Mouse (Mus musculus): ENCODE data around the gene Sf3a1. TPM values are rescaled to one million over a fixed set of nuclear protein-coding genes. Genes with fewer than 3 reads are reported as not detected.
A peak's percentile ranks its signal among the peaks of the same experiment; 100 is the strongest.
"Not testable (repeated sequence)": the region's sequence is repeated elsewhere in the genome, so short reads cannot be mapped to it uniquely, and the experiment has no call there.

Gene Sf3a1
- polyA plus RNA-seq, 1 experiment from 2014 or later, result 44.8 TPM

DNA sequence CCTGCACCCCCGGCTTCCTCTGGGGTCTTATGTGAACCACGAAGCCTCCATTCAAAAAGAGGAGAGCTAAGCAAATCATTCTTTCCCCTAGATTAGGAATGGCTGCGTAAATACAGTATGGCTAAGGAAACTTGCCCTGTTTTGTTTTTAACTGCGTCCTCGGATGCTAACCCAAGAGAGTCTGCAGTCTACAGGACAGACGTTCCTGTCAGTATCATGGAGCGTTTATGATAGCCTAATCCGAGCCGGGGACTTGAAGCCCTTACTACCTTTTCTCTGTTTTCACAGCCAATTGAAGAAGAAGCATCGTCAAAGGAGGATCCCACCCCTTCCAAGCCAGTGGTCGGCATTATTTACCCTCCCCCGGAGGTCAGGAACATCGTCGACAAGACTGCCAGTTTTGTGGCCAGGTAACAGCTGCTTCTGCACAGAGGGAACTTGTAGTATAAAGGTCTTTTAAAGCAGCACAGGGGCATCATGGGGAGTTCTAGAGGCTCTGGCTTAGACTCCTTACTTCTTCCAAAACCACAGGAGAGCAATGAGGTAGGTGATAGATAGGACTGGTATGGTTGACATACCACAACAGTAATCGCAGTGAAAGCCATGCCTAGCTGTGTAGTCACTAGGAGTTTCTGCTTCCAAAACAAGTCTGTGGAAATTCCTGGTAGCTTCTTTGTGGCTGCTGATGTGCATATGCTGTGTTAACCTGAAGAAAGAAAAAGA lies 769 bp downstream of the Sf3a1 start:
- Histone ChIP-seq H3K27ac (peak overlapping the region; percentile 82), H3K4me3 (peak overlapping the region; percentile 80), H3K9ac (peak overlapping the region; percentile 81), H3K4me2 (peak overlapping the region; percentile 69), H3K4me1 (peaks cover 29% of the 10 kb centered on the region), H3K27me3 (no peaks in the 10 kb centered on the region), H3K9me3 (no peaks in the 10 kb centered on the region), H3K36me3 (peaks cover 46% of the 10 kb centered on the region)
- WGBS, result 5% methylated on average over 15 of the region's 15 CpGs
- no peak for ATAC-seq (ENCODE audit: borderline replicate concordance, extremely low read depth, low FRiP score, low TSS enrichment)

DNA sequence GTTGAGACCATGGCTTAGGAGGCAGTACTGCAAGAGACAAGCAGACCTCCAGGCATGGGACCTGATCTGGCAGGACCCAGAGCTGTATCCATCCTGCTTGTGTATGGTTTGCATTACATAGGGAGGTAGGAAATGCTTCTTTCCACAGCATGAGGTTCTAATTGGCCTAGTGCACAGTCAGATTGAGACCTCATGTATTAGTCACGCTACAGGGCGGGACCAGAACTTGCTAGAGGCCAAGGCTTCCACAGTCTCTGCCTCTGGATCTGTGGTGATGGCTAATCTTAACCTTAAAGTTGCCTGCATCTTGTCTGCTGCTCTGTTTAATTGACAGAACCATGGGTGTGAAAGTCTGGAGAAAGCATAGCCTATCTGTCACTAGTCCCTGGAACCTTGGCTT lies 4.6 kb downstream of the Sf3a1 start:
- H3K4me3 ChIP-seq, result no peak overlapping the region
- no peaks in the 10 kb centered on the region for H3K9me3 ChIP-seq
- H3K9ac ChIP-seq, result no peak overlapping the region
- 93% methylated on average over 2 of the region's 2 CpGs for WGBS
- H3K36me3 ChIP-seq, result peaks cover 83% of the 10 kb centered on the region
- H3K4me1 ChIP-seq, result peaks cover 18% of the 10 kb centered on the region
- no peak for ATAC-seq (ENCODE audit: borderline replicate concordance, extremely low read depth, low FRiP score, low TSS enrichment)
- no peaks in the 10 kb centered on the region for H3K27me3 ChIP-seq
- no peak overlapping the region for H3K4me2 ChIP-seq
- H3K27ac ChIP-seq, result no peak overlapping the region

DNA sequence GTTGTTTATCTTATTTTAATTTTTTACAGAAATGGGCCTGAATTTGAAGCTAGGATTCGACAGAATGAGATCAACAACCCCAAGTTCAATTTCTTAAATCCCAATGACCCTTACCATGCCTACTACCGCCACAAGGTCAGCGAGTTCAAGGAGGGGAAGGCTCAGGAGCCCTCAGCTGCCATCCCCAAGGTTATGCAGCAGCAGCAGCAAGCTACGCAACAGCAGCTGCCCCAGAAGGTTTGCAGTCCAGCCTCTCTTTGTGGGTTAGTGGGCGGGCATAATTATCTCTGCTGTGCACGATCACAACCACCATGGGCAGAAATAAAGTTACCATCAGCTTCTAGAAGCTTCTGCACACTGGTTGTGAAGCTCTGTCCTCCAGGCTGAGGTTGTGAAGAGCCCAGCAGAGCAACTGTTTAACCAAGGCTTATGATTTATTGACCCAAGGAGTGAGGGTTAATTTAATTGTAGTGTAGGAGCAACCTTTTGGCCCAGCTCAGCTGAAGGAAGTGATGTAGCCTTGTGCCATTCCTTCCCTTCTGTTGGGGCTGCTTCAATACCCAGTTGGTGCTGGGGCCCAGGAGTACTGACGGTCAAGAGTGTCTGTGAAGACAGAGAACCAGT lies 6.4 kb downstream of the Sf3a1 start:
- Histone ChIP-seq H3K4me2 (no peak overlapping the region), H3K36me3 (peaks cover 97% of the 10 kb centered on the region), H3K9me3 (no peaks in the 10 kb centered on the region), H3K27ac (no peak overlapping the region), H3K4me1 (peaks cover 8% of the 10 kb centered on the region), H3K9ac (no peak overlapping the region), H3K4me3 (no peak overlapping the region), H3K27me3 (no peaks in the 10 kb centered on the region)
- no peak for ATAC-seq (ENCODE audit: borderline replicate concordance, extremely low read depth, low FRiP score, low TSS enrichment)
- 90% methylated on average over 7 of the region's 7 CpGs for WGBS

DNA sequence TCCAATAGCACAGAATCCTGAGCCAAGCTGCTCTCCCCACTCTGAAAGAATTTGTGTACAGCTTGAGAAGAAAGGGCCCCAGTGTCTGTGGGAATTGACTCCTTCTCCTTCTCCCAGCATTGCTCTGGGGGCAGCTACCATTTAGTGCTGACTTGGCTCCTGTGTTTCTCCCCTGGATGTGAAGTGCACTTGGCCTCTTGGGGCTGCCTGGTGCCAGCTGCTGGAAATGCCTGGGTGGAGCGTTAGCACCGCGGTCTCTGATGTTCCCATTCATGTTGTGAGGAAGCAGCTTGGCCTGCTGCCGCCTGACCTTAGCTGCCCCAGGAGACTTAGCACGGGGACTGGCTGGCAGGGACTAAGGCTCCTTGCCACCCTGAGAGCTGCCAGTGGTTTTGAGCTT lies 14.4 kb downstream of the Sf3a1 start:
- ATAC-seq (ENCODE audit: borderline replicate concordance, extremely low read depth, low FRiP score, low TSS enrichment), result no peak
- H3K27me3 ChIP-seq, result no peaks in the 10 kb centered on the region
- WGBS, result 85% methylated on average over 5 of the region's 5 CpGs
- no peaks in the 10 kb centered on the region for H3K9me3 ChIP-seq
- no peak overlapping the region for H3K4me2 ChIP-seq
- H3K27ac ChIP-seq, result no peak overlapping the region
- H3K4me1 ChIP-seq, result no peaks in the 10 kb centered on the region
- H3K9ac ChIP-seq, result no peak overlapping the region
- H3K36me3 ChIP-seq, result peaks cover 99% of the 10 kb centered on the region
- H3K4me3 ChIP-seq, result no peak overlapping the region

DNA sequence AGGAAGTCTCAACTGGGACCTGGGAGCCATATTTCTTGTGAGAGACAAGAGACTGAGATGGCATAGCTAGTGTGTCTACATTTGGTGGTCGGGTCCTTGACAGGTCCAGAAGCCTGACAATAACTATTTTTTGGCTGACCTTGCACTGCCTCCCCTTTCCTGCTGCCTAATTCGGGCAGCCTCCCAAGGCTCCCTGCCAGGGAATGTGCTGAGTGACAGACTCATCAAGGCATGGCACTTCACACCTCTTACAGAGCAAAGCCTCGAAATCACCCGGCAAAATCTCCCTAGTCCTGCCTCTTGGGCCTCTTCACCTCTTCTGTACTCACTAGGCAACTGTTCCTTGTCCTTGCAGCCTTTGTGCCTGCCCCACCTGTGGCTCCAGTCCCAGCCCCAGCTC lies 17.6 kb downstream of the Sf3a1 start:
- Histone ChIP-seq H3K27me3 (no peaks in the 10 kb centered on the region), H3K4me2 (no peak overlapping the region), H3K9ac (no peak overlapping the region), H3K36me3 (peaks cover 93% of the 10 kb centered on the region), H3K9me3 (no peaks in the 10 kb centered on the region), H3K4me1 (no peaks in the 10 kb centered on the region), H3K4me3 (no peak overlapping the region), H3K27ac (no peak overlapping the region)
- ATAC-seq (ENCODE audit: borderline replicate concordance, extremely low read depth, low FRiP score, low TSS enrichment), result no peak
- 53% methylated on average over 4 of the region's 4 CpGs for WGBS

DNA sequence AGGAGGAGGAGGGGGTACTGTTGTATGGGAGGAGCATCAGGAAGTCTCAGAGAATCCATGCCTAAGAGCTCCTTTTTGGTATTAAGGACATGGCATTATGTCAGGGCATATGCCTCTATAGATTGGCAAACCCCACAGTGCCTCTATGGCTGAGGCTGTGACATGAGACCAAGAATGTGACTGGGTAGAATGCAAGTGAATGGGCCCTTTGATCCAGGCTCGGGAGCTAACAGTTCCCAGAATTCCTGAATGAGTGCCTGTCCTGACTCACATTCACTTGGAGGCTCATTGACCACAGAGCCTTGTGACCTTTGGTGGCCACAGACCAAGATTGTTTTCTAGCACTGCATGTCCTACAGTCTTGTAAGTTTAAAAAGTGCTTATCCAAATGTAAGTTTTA lies 21.9 kb downstream of the Sf3a1 start:
- Histone ChIP-seq H3K4me2 (no peak overlapping the region), H3K4me3 (no peak overlapping the region), H3K9ac (no peak overlapping the region), H3K27me3 (no peaks in the 10 kb centered on the region), H3K9me3 (no peaks in the 10 kb centered on the region), H3K36me3 (peaks cover 56% of the 10 kb centered on the region), H3K4me1 (no peaks in the 10 kb centered on the region), H3K27ac (no peak overlapping the region)
- ATAC-seq (ENCODE audit: borderline replicate concordance, extremely low read depth, low FRiP score, low TSS enrichment), result no peak
- WGBS, result 18% methylated on average over 1 of the region's 1 CpGs

DNA sequence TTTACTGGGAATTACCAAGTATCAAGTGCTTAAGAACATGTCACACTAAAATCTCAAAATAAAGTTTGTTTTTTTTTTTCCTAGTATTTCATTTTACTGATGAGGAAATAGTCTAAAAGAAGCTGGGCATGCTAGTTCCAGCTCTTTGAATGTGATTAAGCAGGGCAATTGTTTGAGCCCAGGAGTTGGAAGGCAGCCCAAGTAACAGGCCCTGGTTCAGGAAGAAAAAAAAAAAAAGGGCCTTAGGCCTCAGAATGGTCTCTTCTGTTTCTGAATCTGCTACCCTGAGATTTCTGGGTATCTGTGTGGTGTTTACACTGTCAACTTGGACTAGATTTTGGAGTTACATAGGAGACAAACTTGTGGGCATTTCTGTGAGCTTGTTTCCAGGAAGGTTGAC lies 23.4 kb downstream of the Sf3a1 start:
- Histone ChIP-seq H3K4me2 (no peak overlapping the region), H3K4me1 (peaks cover 8% of the 10 kb centered on the region), H3K9me3 (no peaks in the 10 kb centered on the region), H3K9ac (no peak overlapping the region), H3K27me3 (no peaks in the 10 kb centered on the region), H3K4me3 (no peak overlapping the region), H3K27ac (no peak overlapping the region), H3K36me3 (peaks cover 41% of the 10 kb centered on the region)
- ATAC-seq (ENCODE audit: borderline replicate concordance, extremely low read depth, low FRiP score, low TSS enrichment), result no peak

DNA sequence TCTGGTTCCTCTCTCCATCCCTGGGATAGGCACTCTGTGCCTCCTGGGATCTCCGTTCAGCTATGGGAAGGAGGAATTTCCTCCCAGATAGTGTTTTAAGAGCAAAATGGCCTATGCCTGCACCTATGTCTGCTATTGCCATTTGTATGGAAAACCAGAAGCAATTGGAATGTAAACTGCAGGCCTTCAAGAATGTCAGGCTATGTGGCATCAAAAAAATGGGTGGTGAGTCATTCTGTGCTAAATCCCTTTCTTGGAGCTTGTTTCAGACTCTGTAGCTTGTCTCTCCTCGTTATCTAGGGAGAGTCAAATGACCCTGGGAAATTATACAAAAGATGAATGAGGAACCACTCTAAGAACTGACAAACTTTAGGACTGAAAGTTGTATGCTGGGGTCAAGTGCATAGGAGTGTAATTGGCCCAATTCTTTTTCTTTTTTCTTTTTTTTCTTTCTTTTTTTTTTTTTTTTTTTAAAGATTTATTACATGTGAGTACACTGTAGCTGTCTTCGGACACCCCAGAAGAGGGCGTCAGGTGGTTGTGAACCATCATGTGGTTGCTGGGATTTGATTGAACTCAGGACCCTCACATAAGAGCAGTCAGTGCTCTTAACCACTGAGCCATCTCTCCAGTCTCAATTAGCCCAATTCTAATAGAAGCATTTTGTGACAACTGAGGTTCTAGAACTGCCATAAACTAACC lies 24.3 kb downstream of the Sf3a1 start:
- no peak overlapping the region for H3K9ac ChIP-seq
- WGBS, result 63% methylated on average over 4 of the region's 4 CpGs
- no peaks in the 10 kb centered on the region for H3K27me3 ChIP-seq
- H3K4me1 ChIP-seq, result peaks cover 8% of the 10 kb centered on the region
- no peak overlapping the region for H3K4me2 ChIP-seq
- ATAC-seq (ENCODE audit: borderline replicate concordance, extremely low read depth, low FRiP score, low TSS enrichment), result no peak
- H3K9me3 ChIP-seq, result no peaks in the 10 kb centered on the region
- H3K4me3 ChIP-seq, result no peak overlapping the region
- H3K27ac ChIP-seq, result no peak overlapping the region
- H3K36me3 ChIP-seq, result peaks cover 32% of the 10 kb centered on the region

DNA sequence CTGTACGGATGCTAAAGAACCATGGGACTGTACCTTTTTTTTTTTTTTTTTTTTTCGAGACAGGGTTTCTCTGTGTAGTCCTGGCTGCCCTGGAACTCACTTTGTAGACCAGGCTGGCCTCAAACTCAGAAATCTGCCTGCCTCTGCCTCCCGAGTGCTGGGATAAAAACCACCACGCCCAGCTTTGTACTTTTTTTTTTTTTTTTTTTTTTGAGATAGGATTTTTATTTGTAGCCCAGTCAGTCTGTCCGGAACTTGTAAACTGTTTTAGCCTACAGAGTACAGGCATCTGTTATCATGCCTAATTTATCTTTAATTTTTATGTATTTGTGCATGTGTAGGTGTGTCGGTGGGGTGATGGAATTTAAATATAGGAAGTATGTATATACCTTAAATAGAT lies 25.3 kb downstream of the Sf3a1 start:
- WGBS, result 91% methylated on average over 6 of the region's 6 CpGs
- not testable (repeated sequence) for H3K9me3 ChIP-seq; H3K27me3 ChIP-seq; ATAC-seq (ENCODE audit: borderline replicate concordance, extremely low read depth, low FRiP score, low TSS enrichment); H3K27ac ChIP-seq; H3K4me3 ChIP-seq; H3K4me2 ChIP-seq; H3K9ac ChIP-seq
- Histone ChIP-seq H3K4me1 (peaks cover 11% of the 10 kb centered on the region), H3K36me3 (peaks cover 21% of the 10 kb centered on the region)

DNA sequence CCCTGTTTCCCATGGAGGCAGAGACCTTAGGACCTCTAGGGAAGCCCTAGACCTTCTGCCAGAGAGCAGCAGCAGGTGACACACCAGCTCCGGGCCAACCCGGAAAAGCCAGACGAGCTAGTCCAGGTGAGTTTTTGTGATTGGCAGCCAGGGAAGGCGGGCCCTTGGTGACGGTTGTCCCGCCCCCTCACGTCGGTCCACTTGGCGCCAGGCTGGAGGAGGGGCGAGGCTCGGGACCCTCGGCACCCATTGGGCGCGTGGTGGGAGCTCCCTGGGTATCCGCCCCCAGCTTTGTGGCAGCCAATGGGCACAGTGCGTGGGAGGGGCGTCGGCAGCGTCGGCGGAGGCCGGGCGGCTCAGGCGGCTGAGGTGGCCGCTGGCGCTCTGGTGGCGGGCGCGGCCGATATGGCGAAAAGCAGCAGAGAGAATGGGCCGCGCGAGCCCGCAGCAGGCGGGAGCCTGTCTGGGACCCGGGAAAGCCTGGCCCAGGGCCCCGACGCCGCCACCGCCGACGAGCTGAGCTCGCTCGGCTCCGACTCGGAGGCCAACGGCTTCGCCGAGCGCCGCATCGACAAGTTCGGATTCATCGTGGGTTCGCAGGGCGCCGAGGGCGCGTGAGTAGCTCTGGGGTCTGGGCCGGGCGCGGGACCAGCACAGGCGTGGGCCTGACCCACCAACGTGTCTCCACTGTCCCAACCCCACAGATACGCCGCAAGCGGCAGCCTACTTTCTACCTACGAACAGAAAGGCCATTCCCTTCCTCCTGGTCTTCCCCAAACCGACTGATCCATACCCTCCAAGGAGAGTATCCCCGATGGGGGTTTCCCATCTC lies 26.6 kb downstream of the Sf3a1 start, which contains the start of gene Tbc1d10a:
Tbc1d10a (plus strand) TSS at position 304 of the 832 bp plus-strand sequence.
- WGBS, result under 1% methylated on average over 71 of the region's 71 CpGs
- H3K9ac ChIP-seq, result peak within 1 kb of the TSS; percentile 83
- H3K36me3 ChIP-seq, result peaks cover 9% of the 10 kb centered on the region
- ATAC-seq (ENCODE audit: borderline replicate concordance, extremely low read depth, low FRiP score, low TSS enrichment), result peak; percentile 99
- no peaks in the 10 kb centered on the region for H3K9me3 ChIP-seq
- H3K4me1 ChIP-seq, result peaks cover 15% of the 10 kb centered on the region
- no peaks in the 10 kb centered on the region for H3K27me3 ChIP-seq
- peak within 1 kb of the TSS; percentile 67 for H3K4me3 ChIP-seq
- peak within 1 kb of the TSS; percentile 32; the same call in 1 of the 2 replicates for H3K27ac ChIP-seq
- peak within 1 kb of the TSS; percentile 80 for H3K4me2 ChIP-seq

DNA sequence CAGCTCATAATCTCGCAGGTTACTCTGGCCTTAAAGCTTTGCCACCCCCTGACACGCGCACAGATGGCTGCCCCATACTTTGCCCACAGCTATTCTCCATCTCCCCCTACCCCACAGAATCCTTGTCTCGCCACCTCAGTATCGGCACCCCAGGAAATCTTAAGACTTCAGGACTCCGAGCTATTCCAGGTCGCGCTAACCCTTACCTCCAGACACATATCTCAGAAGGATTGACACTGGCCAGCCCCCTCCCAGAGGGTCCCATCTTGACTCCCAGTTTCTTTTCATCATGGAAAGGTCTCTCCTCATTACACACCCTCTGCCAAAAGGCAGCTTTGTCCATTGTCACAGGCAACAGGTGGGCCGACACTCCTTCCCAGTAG lies 27.2 kb downstream of the Sf3a1 start:
- Histone ChIP-seq H3K27me3 (no peaks in the 10 kb centered on the region), H3K36me3 (peaks cover 7% of the 10 kb centered on the region), H3K4me1 (peaks cover 19% of the 10 kb centered on the region), H3K4me3 (peak overlapping the region; percentile 67), H3K9me3 (no peaks in the 10 kb centered on the region), H3K9ac (peak overlapping the region; percentile 83), H3K4me2 (peak overlapping the region; percentile 80), H3K27ac (no peak overlapping the region)
- WGBS, result 8% methylated on average over 9 of the region's 9 CpGs
- ATAC-seq (ENCODE audit: borderline replicate concordance, extremely low read depth, low FRiP score, low TSS enrichment), result no peak

All from lung, embryonic 15.5 days (tissue).